Comparison of ENCODE assay signal across 8 mouse cellular contexts in the genomic region with DNA sequence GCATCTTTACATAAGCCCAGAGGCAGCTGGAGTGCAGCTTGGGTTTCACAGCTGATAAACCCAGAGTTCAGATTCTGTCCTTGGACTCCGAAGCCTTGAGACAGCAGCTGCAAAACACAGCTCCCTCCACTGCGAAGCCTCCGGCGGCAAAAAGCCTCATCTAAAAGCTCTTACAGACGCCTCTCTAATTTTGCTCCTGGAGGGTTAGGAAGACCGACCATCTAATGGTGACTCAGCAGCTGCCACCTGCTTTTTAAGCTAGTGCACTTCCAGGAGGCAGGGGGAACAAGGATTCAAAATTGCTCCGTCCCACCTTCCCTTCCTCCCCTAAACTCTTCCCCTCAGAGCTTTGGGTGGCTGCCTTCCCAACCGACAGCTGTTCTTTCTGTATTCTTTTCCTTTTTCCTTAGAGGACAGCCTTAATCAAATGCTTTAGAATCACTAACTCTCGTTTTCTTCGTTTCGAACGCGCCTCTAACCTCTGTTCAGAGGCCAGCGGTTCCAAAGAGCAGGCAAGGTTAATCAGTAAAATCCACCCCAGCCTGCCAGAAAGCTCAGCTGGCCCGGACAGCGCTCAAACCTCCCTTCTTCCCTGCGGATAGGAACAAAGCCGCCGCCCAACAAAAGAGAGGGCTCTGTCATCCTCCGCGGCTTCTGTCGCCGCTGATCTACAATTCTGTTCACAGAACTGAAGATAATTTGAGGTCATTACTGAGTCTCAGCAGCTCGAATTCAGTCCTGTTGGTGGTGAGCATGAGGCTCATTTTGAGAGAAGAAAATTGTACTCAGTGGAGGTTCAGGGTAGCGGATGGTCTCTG. TPM values are rescaled to one million over a fixed set of nuclear protein-coding genes. Genes with fewer than 3 reads are reported as not detected.
DNase-seq lines count a peak whose midpoint lies in the region; ATAC-seq lines count a peak whose summit lies in the region.

No protein-coding gene starts in this region.

- peak overlapping the region; percentile 56 for H3K4me2 ChIP-seq in embryonic facial prominence, embryonic 15.5 days (replicated peaks)
- peak overlapping the region; percentile 72 for H3K4me2 ChIP-seq in heart, embryonic 15.5 days
- H3K4me2 ChIP-seq in liver, embryonic 13.5 days, result peak overlapping the region; percentile 56

- H3K9ac ChIP-seq in embryonic facial prominence, embryonic 15.5 days, result 0 out of 2 replicates have a peak overlapping the region, but pooled peaks have one; percentile 9
- peak overlapping the region; percentile 44 for H3K9ac ChIP-seq in heart, embryonic 15.5 days
- peak overlapping the region; percentile 45 for H3K9ac ChIP-seq in liver, embryonic 13.5 days

- DNase-seq in kidney, postnatal 14 days, result peak; percentile 82
- no peak for DNase-seq in liver, embryonic 13.5 days
- DNase-seq in ovary, adult 18-20 months (ENCODE audit: low spot score), result peak; percentile 58
- DNase-seq in spleen, postnatal 36 days (ENCODE audit: low spot score in 2 of 2), result no peak

- peaks cover 12% of the 10 kb centered on the region for H3K4me1 ChIP-seq in megakaryocyte, embryonic 14.5 days
- H3K4me1 ChIP-seq in embryonic facial prominence, embryonic 15.5 days, result peaks cover 13% of the 10 kb centered on the region
- H3K4me1 ChIP-seq in heart, embryonic 15.5 days (replicated peaks), result peaks cover 15% of the 10 kb centered on the region
- H3K4me1 ChIP-seq in liver, embryonic 13.5 days (replicated peaks), result peaks cover 10% of the 10 kb centered on the region

- peak overlapping the region; percentile 66 for H3K27ac ChIP-seq in embryonic facial prominence, embryonic 15.5 days (replicated peaks)
- H3K27ac ChIP-seq in heart, embryonic 15.5 days, result peak overlapping the region; percentile 37; the same call in 1 of the 2 replicates
- H3K27ac ChIP-seq in liver, embryonic 13.5 days, result peak overlapping the region; percentile 71

- WGBS in embryonic facial prominence, embryonic 15.5 days, result 2% methylated on average over 25 of the region's 25 CpGs
- 5% methylated on average over 25 of the region's 25 CpGs for WGBS in heart, embryonic 15.5 days
- 7% methylated on average over 25 of the region's 25 CpGs for WGBS in liver, embryonic 13.5 days (ENCODE audit: insufficient replicate concordance)

- ATAC-seq in megakaryocyte, adult 5-6 weeks (ENCODE audit: poor library complexity, severe bottlenecking), result no peak
- ATAC-seq in embryonic facial prominence, embryonic 15.5 days (ENCODE audit: insufficient number of reproducible peaks, low FRiP score, low TSS enrichment, low read depth), result peak; percentile 69
- ATAC-seq in heart, embryonic 15.5 days (replicated peaks; ENCODE audit: insufficient number of reproducible peaks, insufficient read depth, low FRiP score, low read depth), result 0 out of 2 replicates have a peak, but pooled peaks have one; percentile 43
- ATAC-seq in liver, embryonic 13.5 days (ENCODE audit: low read depth), result peak; percentile 62; the same call in 1 of the 2 replicates

- no peaks in the 10 kb centered on the region for H3K36me3 ChIP-seq in megakaryocyte, embryonic 14.5 days (replicated peaks; ENCODE audit: low read length)
- no peaks in the 10 kb centered on the region for H3K36me3 ChIP-seq in embryonic facial prominence, embryonic 15.5 days
- no peaks in the 10 kb centered on the region for H3K36me3 ChIP-seq in heart, embryonic 15.5 days
- no peaks in the 10 kb centered on the region for H3K36me3 ChIP-seq in liver, embryonic 13.5 days

- peak overlapping the region; percentile 87 for H3K4me3 ChIP-seq in megakaryocyte, embryonic 14.5 days (replicated peaks)
- peak overlapping the region; percentile 31 for H3K4me3 ChIP-seq in embryonic facial prominence, embryonic 15.5 days (replicated peaks)
- H3K4me3 ChIP-seq in heart, embryonic 15.5 days, result peak overlapping the region; percentile 45
- H3K4me3 ChIP-seq in liver, embryonic 13.5 days (replicated peaks), result peak overlapping the region; percentile 27

- H3K27me3 ChIP-seq in megakaryocyte, embryonic 14.5 days (replicated peaks), result peaks cover 16% of the 10 kb centered on the region
- no peaks in the 10 kb centered on the region for H3K27me3 ChIP-seq in embryonic facial prominence, embryonic 15.5 days
- H3K27me3 ChIP-seq in heart, embryonic 15.5 days, result no peaks in the 10 kb centered on the region
- peaks cover 3% of the 10 kb centered on the region; the same call in 1 of the 2 replicates for H3K27me3 ChIP-seq in liver, embryonic 13.5 days

- no peaks in the 10 kb centered on the region for H3K9me3 ChIP-seq in megakaryocyte, embryonic 14.5 days
- H3K9me3 ChIP-seq in embryonic facial prominence, embryonic 15.5 days (replicated peaks), result no peaks in the 10 kb centered on the region
- no peaks in the 10 kb centered on the region for H3K9me3 ChIP-seq in heart, embryonic 15.5 days (replicated peaks)
- no peaks in the 10 kb centered on the region for H3K9me3 ChIP-seq in liver, embryonic 13.5 days (replicated peaks)

RNA-seq across cellular contexts. Expression of a gene that starts 4.5 kb away (rescaled TPM):
- not detected in 2 replicates for polyA plus RNA-seq in megakaryocyte, embryonic 14.5 days (2012; ENCODE audit: insufficient read depth, low replicate concordance)
- not detected in 2 replicates for total RNA-seq in megakaryocyte, adult 5-6 weeks (2015)
- not detected in 2 replicates for total RNA-seq in megakaryocyte, adult 5-6 weeks (2017)
- 0.18 TPM in 1 of 2 replicates, not detected in the other for polyA plus RNA-seq in embryonic facial prominence, embryonic 15.5 days (2015; fragmentation: Nextera tagmentation; extraction: Ambion mirVana)
- 0.21 and 0.30 TPM in 2 replicates for polyA plus RNA-seq in heart, embryonic 15.5 days (2015; fragmentation: Nextera tagmentation; extraction: Ambion mirVana)
- polyA plus RNA-seq in liver, embryonic 13.5 days (2015; fragmentation: Nextera tagmentation; extraction: Ambion mirVana), result 24.4 and 25.8 TPM in 2 replicates

RNA-seq across cellular contexts. Expression of a gene that starts 44.7 kb away (rescaled TPM):
- polyA plus RNA-seq in megakaryocyte, embryonic 14.5 days (2012; ENCODE audit: insufficient read depth, low replicate concordance), result 0.36 TPM in 1 of 2 replicates, not detected in the other
- 9.6 and 12.2 TPM in 2 replicates for total RNA-seq in megakaryocyte, adult 5-6 weeks (2015)
- total RNA-seq in megakaryocyte, adult 5-6 weeks (2017), result 5.6 and 7.4 TPM in 2 replicates
- 19.0 and 19.6 TPM in 2 replicates for polyA plus RNA-seq in embryonic facial prominence, embryonic 15.5 days (2015; fragmentation: Nextera tagmentation; extraction: Ambion mirVana)
- 19.1 and 21.8 TPM in 2 replicates for polyA plus RNA-seq in heart, embryonic 15.5 days (2015; fragmentation: Nextera tagmentation; extraction: Ambion mirVana)
- polyA plus RNA-seq in liver, embryonic 13.5 days (2015; fragmentation: Nextera tagmentation; extraction: Ambion mirVana), result 14.6 and 19.6 TPM in 2 replicates

RNA-seq across cellular contexts. Expression of a gene that starts 44.8 kb away (rescaled TPM):
- polyA plus RNA-seq in megakaryocyte, embryonic 14.5 days (2012; ENCODE audit: insufficient read depth, low replicate concordance), result 0.89 and 1.7 TPM in 2 replicates
- total RNA-seq in megakaryocyte, adult 5-6 weeks (2015), result 7.3 and 10.2 TPM in 2 replicates
- total RNA-seq in megakaryocyte, adult 5-6 weeks (2017), result 14.4 and 14.6 TPM in 2 replicates
- 25.4 and 26.4 TPM in 2 replicates for polyA plus RNA-seq in embryonic facial prominence, embryonic 15.5 days (2015; fragmentation: Nextera tagmentation; extraction: Ambion mirVana)
- polyA plus RNA-seq in heart, embryonic 15.5 days (2015; fragmentation: Nextera tagmentation; extraction: Ambion mirVana), result 17.8 and 18.9 TPM in 2 replicates
- polyA plus RNA-seq in liver, embryonic 13.5 days (2015; fragmentation: Nextera tagmentation; extraction: Ambion mirVana), result 11.5 and 14.2 TPM in 2 replicates

Comparison
In these comparisons a context has a peak if more than half of its experiments do, and no peak if none do; other contexts are left out.
1. H3K4me3 ChIP-seq: peak in every context shown above with its lines; median percentile 87 in megakaryocyte, embryonic 14.5 days; 45 in heart, embryonic 15.5 days; 31 in embryonic facial prominence, embryonic 15.5 days; 27 in liver, embryonic 13.5 days.
2. DNase-seq: peak in kidney, postnatal 14 days (single experiment) and ovary, adult 18-20 months (single experiment); none in liver, embryonic 13.5 days (single experiment) and spleen, postnatal 36 days (0 of 2).
3. RNA of a gene that starts 4.5 kb away (polyA plus RNA-seq): 24.4 to 25.8 TPM in liver, embryonic 13.5 days; 0.21 to 0.30 TPM in heart, embryonic 15.5 days, 0.18 TPM in embryonic facial prominence, embryonic 15.5 days and not detected in megakaryocyte, embryonic 14.5 days; every median in the first group is over 10 times any median in the second.
4. RNA of a gene that starts 44.7 kb away (polyA plus RNA-seq): 19.0 to 19.6 TPM in embryonic facial prominence, embryonic 15.5 days, 19.1 to 21.8 TPM in heart, embryonic 15.5 days and 14.6 to 19.6 TPM in liver, embryonic 13.5 days; 0.36 TPM in megakaryocyte, embryonic 14.5 days; every median in the first group is over 10 times any median in the second.
5. Peak in every context shown above with its lines, with median percentiles within 50 percentile points of each other: H3K27ac ChIP-seq, H3K4me2 ChIP-seq and H3K9ac ChIP-seq.